Mouse (Mus musculus) heart, embryonic 14.5 days (tissue): ENCODE results near the gene Cdk6. TPM values are rescaled to one million over a fixed set of nuclear protein-coding genes. Genes with fewer than 3 reads are reported as not detected.

Experiments
- ATAC-seq: fragments of 200-750 bp; cut with Nextera tagmentation; 2 replicates; pipeline ENCODE4 v1.8.0; 2017; ENCODE audit warnings: low read depth, moderate TSS enrichment; ENCODE audit not compliant: insufficient number of reproducible peaks, insufficient read depth, low FRiP score
- H3K27ac ChIP-seq, 2 experiments: fragments of 200-500 bp in 1 of 2; fragments of 300-500 bp in 1 of 2; sonication (generic) in 1 of 2; replicated peaks in 1 of 2; 2 replicates each; pipeline ENCODE4 v1.5.1; 2012 to 2014; ENCODE audit warnings: low read depth in 2 of 2, low read length in 2 of 2, control low read depth in 1 of 2, mild to moderate bottlenecking in 1 of 2, mixed read lengths in 1 of 2; ENCODE audit not compliant: control insufficient read depth in 1 of 2, insufficient read depth in 1 of 2
- H3K27me3 ChIP-seq: fragments of 300-500 bp; sonication (generic); 2 replicates; pipeline ENCODE4 v1.6.1; 2014; ENCODE audit warnings: mild to moderate bottlenecking, low read length, control low read depth; ENCODE audit not compliant: control insufficient read depth, insufficient read depth
- H3K36me3 ChIP-seq: fragments of 300-500 bp; sonication (generic); 2 replicates; pipeline ENCODE4 v1.6.1; 2014; ENCODE audit warnings: mild to moderate bottlenecking, control low read depth, low read length, mixed read lengths; ENCODE audit not compliant: control insufficient read depth, insufficient read depth
- H3K4me1 ChIP-seq, 2 experiments: fragments of 200-500 bp in 1 of 2; fragments of 300-500 bp in 1 of 2; sonication (generic) in 1 of 2; 2 replicates each; pipeline ENCODE4 v1.6.1; 2012 to 2014; ENCODE audit warnings: low read length in 2 of 2, control low read depth in 1 of 2, mixed read lengths in 1 of 2; ENCODE audit not compliant: control insufficient read depth in 2 of 2, insufficient read depth in 2 of 2
- H3K4me2 ChIP-seq: fragments of 300-500 bp; sonication (generic); 2 replicates; pipeline ENCODE4 v1.6.1; 2014; ENCODE audit warnings: mild to moderate bottlenecking, low read length
- H3K4me3 ChIP-seq, 2 experiments: fragments of 200-500 bp in 1 of 2; fragments of 300-500 bp in 1 of 2; sonication (generic) in 1 of 2; 2 replicates each; pipeline ENCODE4 v1.5.1; 2012 to 2014; ENCODE audit warnings: low read length in 2 of 2, mild to moderate bottlenecking in 2 of 2, control low read depth in 1 of 2, low read depth in 1 of 2, moderate library complexity in 1 of 2; ENCODE audit not compliant: control insufficient read depth in 1 of 2, insufficient read depth in 1 of 2
- H3K9ac ChIP-seq: fragments of 300-500 bp; sonication (generic); 2 replicates; pipeline ENCODE4 v1.6.1; 2014; ENCODE audit warnings: mild to moderate bottlenecking, low read length
- H3K9me3 ChIP-seq: fragments of 300-500 bp; sonication (generic); 2 replicates; pipeline ENCODE4 v1.6.1; 2016; ENCODE audit warnings: low read length, control low read depth; ENCODE audit not compliant: control insufficient read depth
- WGBS: fragments of 180-500 bp; shearing (Covaris S2); extraction: QIAGEN DNeasy Blood & Tissue Kit; methylation state at CpG from one replicate; pipeline ENCODE4 v1.1.7; 2014; 5-methylcytosine and 5-hydroxymethylcytosine counted together
- polyA plus RNA-seq: library from polyadenylated mRNA; unstranded; fragments of >200 nt; fragmentation: Nextera tagmentation; extraction: Ambion mirVana; gene quantifications from 2 replicates; pipeline ENCODE4 v1.2.1, GENCODE M21; 2014

The Cdk6 gene
- polyA plus RNA-seq, 1 experiment from 2014 or later, result 32.1 TPM

- H3K27ac ChIP-seq, result no peak overlapping the region
- no peaks in the 10 kb centered on the region for H3K27me3 ChIP-seq
- no peak overlapping the region for H3K4me2 ChIP-seq
- 92% methylated on average over 8 of the region's 8 CpGs for WGBS
- H3K4me3 ChIP-seq, result no peak overlapping the region
- H3K36me3 ChIP-seq, result peaks cover 8% of the 10 kb centered on the region; the same call in 1 of the 2 replicates
- H3K4me1 ChIP-seq, result no peaks in the 10 kb centered on the region
- ATAC-seq, result no peak
- no peaks in the 10 kb centered on the region for H3K9me3 ChIP-seq
- no peak overlapping the region for H3K9ac ChIP-seq
Observed at GRCm38 (mm10) chr5:3478216-3478615, 136.9 kb downstream of the Cdk6 start.

DNA sequence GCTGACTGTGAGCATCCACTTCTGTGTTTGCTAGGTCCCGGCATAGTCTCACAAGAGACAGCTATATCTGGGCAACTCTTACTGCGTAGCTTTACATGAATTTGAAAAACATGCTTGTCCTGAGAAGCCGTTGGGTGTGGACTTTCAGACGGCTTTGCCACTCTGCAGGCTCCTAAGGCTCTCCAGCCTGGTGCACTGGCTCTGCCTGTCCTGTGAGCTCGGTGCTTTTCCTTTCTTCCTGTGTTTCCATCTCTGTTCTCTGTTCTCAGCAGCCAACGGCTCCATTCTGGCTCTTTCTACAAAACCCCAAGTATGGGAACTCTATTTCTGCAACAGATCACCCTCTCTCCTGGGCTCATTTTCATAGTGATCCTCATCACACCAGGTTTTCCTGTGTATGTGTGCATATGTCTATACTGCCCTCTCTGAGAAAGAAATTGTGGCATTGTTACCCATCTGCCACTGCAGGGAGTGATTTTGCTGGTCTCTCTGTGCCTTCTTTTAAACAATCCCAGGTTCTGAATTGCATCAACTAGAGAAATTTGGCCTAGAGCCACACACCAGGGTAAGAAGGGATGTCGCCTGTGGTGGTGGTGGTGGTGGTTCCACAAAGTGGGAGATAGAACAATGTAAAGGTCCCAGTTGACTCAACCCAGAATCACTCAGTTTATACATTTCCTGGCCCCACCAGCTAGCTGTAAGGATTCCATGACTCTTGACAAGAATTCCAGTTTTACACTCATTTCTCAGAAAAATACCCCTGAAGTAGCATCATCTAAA, 137.9 kb downstream of the Cdk6 start:
- Histone ChIP-seq H3K27me3 (no peaks in the 10 kb centered on the region), H3K4me1 (no peaks in the 10 kb centered on the region), H3K36me3 (no peaks in the 10 kb centered on the region), H3K27ac (no peak overlapping the region), H3K4me3 (no peak overlapping the region), H3K9me3 (no peaks in the 10 kb centered on the region), H3K9ac (no peak overlapping the region), H3K4me2 (no peak overlapping the region)
- 78% methylated on average over 7 of the region's 7 CpGs for WGBS
- ATAC-seq, result no peak

DNA sequence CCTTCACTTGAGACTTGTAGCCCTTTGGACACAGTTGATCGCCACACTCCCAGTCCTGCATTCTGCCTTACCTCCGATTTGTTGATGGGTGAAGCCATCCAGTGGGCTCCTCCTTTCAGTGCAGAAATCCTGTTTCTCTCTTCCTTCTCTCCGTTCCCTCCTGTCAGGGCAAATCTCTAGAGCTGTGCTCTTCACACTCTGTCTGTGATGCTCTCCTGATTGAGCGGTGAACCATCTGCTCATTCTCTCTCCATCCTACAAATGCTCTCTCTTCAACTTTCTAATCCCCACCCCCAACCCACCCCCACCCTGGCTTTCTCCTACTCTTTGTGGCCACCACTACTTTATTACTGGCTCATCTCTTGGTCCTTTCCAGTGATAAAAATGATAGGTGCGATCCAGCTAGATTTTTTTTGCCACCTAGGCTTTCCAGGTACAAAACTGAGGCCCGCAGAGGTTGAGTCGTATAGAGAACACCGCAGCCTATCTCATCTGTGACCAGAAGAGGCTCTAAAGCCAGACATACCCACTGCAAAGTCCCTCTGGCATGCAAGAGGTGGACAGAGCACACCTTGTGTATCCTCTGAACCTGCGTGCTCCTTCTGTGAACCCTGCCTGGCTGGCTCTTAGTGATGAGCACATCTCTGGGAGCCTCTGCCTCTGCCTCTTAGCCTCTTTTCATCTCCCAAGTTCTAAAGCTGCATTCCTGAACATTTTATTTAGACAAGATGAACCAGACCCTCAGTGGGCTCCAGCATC, 139.5 kb downstream of the Cdk6 start:
- Histone ChIP-seq H3K9ac (no peak overlapping the region), H3K36me3 (peaks cover 5% of the 10 kb centered on the region), H3K4me3 (no peak overlapping the region), H3K27me3 (no peaks in the 10 kb centered on the region), H3K4me2 (no peak overlapping the region), H3K27ac (no peak overlapping the region), H3K9me3 (no peaks in the 10 kb centered on the region), H3K4me1 (no peaks in the 10 kb centered on the region)
- 93% methylated on average over 9 of the region's 9 CpGs for WGBS
- no peak for ATAC-seq

GRCm38 (mm10) chr5:3482474-3482873, 141.2 kb downstream of the Cdk6 start:
- Histone ChIP-seq H3K4me2 (no peak overlapping the region), H3K27me3 (no peaks in the 10 kb centered on the region), H3K36me3 (peaks cover 5% of the 10 kb centered on the region), H3K4me1 (0 out of 4 replicates have a peak, but pooled peaks cover 0 to 6% of the 10 kb centered on the region in 2 experiments), H3K27ac (no peak overlapping the region), H3K9me3 (no peaks in the 10 kb centered on the region), H3K4me3 (no peak overlapping the region), H3K9ac (no peak overlapping the region)
- 84% methylated on average over 7 of the region's 7 CpGs for WGBS
- ATAC-seq, result no peak

DNA sequence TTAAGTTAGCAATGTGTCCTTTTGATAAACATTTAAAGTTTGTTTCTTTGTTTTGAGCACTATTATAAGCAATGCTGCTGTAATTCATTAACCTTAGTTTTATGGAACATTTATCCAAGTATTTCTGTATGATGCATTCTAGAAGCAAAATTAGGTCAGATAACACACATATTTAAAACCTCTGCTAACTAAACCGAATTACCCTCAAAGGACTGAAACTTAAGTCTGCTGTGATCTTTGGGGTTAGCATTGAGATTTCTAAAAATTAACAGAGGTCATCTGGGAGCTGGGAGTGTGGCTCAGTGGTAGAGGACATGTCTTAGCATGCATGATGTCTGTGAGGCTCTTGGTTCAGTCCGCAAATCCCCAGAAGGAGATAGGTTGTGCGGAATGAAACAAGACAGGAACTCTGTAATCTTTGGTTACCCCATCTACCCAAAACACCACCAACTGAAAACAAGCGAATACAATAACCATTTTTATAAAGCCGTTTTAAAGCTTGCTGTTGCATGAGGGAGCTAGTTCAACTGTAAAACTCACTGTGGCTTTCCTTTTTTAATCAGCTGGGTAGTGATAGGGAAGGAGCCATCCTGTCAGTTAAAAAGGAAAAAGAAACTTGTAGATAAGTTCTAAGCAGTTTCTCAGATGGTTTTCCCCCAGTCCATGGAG, 141.9 kb downstream of the Cdk6 start:
- H3K9ac ChIP-seq, result no peak overlapping the region
- H3K4me3 ChIP-seq, result no peak overlapping the region
- no peak overlapping the region for H3K27ac ChIP-seq
- peaks cover 5% of the 10 kb centered on the region for H3K36me3 ChIP-seq
- no peaks in the 10 kb centered on the region for H3K9me3 ChIP-seq
- WGBS, result 84% methylated on average over 5 of the region's 5 CpGs
- H3K27me3 ChIP-seq, result no peaks in the 10 kb centered on the region
- ATAC-seq, result no peak
- H3K4me2 ChIP-seq, result no peak overlapping the region
- H3K4me1 ChIP-seq, result peaks cover 2 to 6% of the 10 kb centered on the region in 2 experiments; a peak in 2 of 4 replicates

DNA sequence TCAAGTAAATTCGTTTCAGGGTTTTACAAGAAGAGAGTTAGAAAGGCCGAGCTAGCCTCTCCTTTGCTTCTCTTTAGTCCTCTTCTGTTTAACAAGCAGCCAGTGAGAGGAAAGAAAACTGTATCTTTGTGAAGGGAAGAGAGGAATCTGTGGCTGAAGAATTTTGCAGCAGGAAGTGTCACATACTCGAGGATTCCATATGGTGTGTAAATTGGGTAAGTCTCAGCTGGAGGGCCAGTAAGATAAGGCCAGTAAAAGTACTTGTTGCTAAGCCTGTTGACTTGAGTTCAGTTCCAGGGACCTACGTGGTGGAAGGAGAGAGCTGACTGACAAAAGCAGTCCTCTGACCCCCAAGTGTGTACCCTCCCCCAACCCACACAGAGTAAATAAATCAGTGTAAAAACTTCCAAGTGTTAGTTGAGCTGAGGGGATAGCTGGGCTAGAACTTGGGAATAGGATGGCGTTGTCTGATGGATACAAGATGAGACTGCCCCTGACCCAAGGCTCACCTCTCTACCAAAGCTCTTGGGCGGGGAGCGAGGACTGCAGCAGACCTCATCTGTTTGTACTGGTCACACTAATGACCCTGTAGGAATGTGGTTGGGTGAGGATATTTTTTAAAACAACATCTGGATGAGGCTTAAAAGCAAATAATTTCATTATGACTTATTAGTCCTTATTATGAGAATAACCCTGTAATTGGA, 145.4 kb downstream of the Cdk6 start:
- ATAC-seq, result no peak
- H3K4me1 ChIP-seq, result peaks cover 7 to 13% of the 10 kb centered on the region in 2 experiments
- H3K4me3 ChIP-seq, result no peak overlapping the region
- H3K27me3 ChIP-seq, result no peaks in the 10 kb centered on the region
- no peaks in the 10 kb centered on the region for H3K9me3 ChIP-seq
- H3K9ac ChIP-seq, result no peak overlapping the region
- no peak overlapping the region for H3K27ac ChIP-seq
- WGBS, result 51% methylated on average over 7 of the region's 7 CpGs
- H3K36me3 ChIP-seq, result peaks cover 5% of the 10 kb centered on the region
- H3K4me2 ChIP-seq, result no peak overlapping the region

DNA sequence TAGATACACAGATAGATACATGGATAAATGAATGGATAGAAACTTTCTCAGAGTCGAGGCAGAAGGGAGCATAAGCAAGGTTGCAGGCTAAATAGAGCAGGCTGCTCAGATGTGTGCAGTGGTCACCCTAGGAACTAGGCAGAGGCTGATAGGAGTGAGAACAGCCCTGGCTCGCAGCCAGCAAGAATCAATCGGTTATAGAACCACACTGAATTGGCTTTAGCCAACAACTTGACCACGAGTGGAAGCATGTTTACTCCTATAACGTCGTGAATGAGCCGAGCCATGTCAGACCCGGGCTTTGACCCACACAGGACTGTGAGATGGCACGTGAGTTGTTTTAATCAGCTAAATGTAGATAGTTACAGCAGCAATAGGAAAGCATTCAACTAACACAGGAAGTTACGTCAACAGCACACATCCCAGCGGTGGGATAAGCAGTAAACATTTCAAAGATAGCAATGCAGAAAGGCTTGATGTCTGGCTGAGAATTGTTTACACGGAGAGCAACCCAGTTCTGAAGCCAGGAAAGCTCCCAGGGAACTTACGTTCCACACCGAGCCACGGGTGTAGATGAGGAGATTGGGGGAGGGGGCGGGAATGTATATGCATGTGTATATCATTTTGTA, 147.0 kb downstream of the Cdk6 start:
- no peak overlapping the region; a peak in 1 of 4 replicates for H3K27ac ChIP-seq
- WGBS, result 64% methylated on average over 16 of the region's 16 CpGs
- ATAC-seq, result no peak

More for the DNA sequence above, 147.0 kb downstream of the Cdk6 start:
- Histone ChIP-seq H3K9me3 (no peaks in the 10 kb centered on the region), H3K4me1 (peaks cover 9 to 18% of the 10 kb centered on the region in 2 experiments), H3K27me3 (no peaks in the 10 kb centered on the region), H3K4me2 (peak overlapping the region; percentile 7), H3K9ac (no peak overlapping the region), H3K36me3 (peaks cover 5% of the 10 kb centered on the region), H3K4me3 (no peak overlapping the region)
